Mouse (Mus musculus) limb, embryonic 10.5 days (tissue): ENCODE results near the gene Plxna4. TPM values are rescaled to one million over a fixed set of nuclear protein-coding genes. Genes with fewer than 3 reads are reported as not detected.
A peak's percentile ranks its signal among the peaks of the same experiment; 100 is the strongest.

ENCODE experiments used
- DNase-seq: peaks from one replicate; pipeline ENCODE4 v3.0.0-alpha.2; 2017; ENCODE audit warnings: low spot score
- H3K27ac ChIP-seq: fragments of 300-500 bp; sonication (generic); 2 replicates; pipeline ENCODE4 v1.5.1; 2016; ENCODE audit warnings: mild to moderate bottlenecking
- H3K27me3 ChIP-seq: fragments of 300-500 bp; sonication (generic); 2 replicates; pipeline ENCODE4 v1.6.1; 2016; ENCODE audit warnings: low read depth, mild to moderate bottlenecking; ENCODE audit not compliant: poor library complexity, severe bottlenecking
- H3K36me3 ChIP-seq: fragments of 300-500 bp; sonication (generic); 2 replicates; pipeline ENCODE4 v1.6.1; 2016; ENCODE audit warnings: mild to moderate bottlenecking, moderate library complexity
- H3K4me1 ChIP-seq: fragments of 300-500 bp; sonication (generic); 2 replicates; pipeline ENCODE4 v1.6.1; 2016
- H3K4me3 ChIP-seq: fragments of 300-500 bp; sonication (generic); 2 replicates; pipeline ENCODE4 v1.5.1; 2016; ENCODE audit warnings: mild to moderate bottlenecking, moderate library complexity
- H3K9me3 ChIP-seq: fragments of 300-500 bp; sonication (generic); replicated peaks from 2 replicates; pipeline ENCODE4 v1.6.1; 2016; ENCODE audit warnings: mild to moderate bottlenecking
- WGBS: fragments of 180-500 bp; shearing (Covaris S2); methylation state at CpG from one replicate; pipeline ENCODE4 v1.1.7; 2016; 5-methylcytosine and 5-hydroxymethylcytosine counted together
- polyA plus RNA-seq: library from polyadenylated mRNA; unstranded; fragments of >200 nt; fragmentation: Nextera tagmentation; extraction: Ambion mirVana; gene quantifications from 2 replicates; pipeline ENCODE4 v1.2.1, GENCODE M21; 2016

Plxna4 gene
- polyA plus RNA-seq, 1 experiment from 2014 or later: 1.9 TPM

DNA sequence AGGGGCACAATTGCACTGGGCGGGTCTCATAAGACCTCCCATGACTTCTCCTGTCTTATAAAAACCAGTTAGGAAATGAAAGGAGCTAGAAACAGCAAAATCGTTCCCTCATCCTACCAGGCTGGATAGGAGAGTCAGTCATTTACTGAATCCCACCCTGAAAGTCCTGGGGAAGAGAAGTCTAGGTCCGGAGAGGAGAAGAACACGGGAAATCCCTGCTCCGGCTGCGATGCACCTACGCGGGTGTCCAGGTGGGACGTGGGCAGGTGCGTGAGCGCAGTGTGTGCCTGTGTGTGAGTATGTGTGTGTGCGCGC is 1.2 kb downstream of the Plxna4 start:
- H3K9me3 ChIP-seq: no peaks in the 10 kb centered on the region
- peak overlapping the region; percentile 85 for H3K4me3 ChIP-seq
- 3% methylated on average over 13 of the region's 13 CpGs for WGBS
- H3K27me3 ChIP-seq: peaks cover 90% of the 10 kb centered on the region
- DNase-seq: peak; percentile 62
- H3K36me3 ChIP-seq: no peaks in the 10 kb centered on the region
- H3K4me1 ChIP-seq: peaks cover 55% of the 10 kb centered on the region
- no peak overlapping the region; the same call in 1 of the 2 replicates for H3K27ac ChIP-seq

DNA sequence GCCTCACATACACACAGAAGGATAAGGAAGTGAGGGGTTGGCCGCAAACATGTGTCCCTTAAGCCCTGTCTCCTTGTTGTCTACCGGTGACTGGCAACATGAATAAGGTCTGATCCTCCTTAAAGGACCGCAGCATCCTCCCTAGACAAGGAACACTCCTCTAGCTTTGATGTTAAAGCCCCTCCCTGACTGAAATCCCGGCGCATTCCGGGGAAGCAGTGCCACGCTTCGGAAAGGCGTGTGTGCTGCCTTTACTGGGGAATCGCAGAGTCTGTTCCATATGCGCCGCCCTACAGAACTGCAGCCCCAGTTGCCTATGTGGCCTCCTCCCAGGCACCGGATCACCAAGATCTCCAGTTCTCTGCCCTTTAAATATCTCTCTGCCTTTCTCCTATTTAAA is 1.6 kb downstream of the Plxna4 start:
- Histone ChIP-seq H3K27me3 (peaks cover 87% of the 10 kb centered on the region), H3K9me3 (no peaks in the 10 kb centered on the region), H3K4me3 (peak overlapping the region; percentile 85), H3K27ac (no peak overlapping the region), H3K36me3 (no peaks in the 10 kb centered on the region), H3K4me1 (peaks cover 55% of the 10 kb centered on the region)
- peak; percentile 53 for DNase-seq
- WGBS: under 1% methylated on average over 13 of the region's 13 CpGs

DNA sequence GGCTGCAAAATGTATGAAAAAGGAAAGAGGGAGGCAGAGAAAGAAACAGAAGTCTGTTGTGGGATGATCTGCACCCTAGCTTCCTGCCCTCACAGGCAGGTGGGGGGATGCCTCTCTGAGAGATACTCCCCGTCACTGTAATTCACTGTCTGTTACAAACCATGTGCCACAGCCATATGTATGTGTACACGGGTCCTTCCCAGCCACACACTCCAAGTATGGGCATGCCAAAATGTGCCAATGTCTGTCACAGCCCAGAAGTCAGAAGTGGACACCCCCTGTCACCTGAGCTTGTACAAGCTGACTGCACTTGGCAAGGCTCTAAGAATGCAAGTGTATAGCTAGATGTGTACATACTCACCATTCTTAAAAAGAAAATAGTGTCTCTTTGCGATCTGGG is 2.8 kb downstream of the Plxna4 start:
- WGBS: 39% methylated on average over 3 of the region's 3 CpGs
- Histone ChIP-seq H3K4me1 (peaks cover 49% of the 10 kb centered on the region), H3K36me3 (no peaks in the 10 kb centered on the region), H3K27me3 (peaks cover 78% of the 10 kb centered on the region), H3K4me3 (no peak overlapping the region), H3K9me3 (no peaks in the 10 kb centered on the region), H3K27ac (no peak overlapping the region)
- no peak for DNase-seq

DNA sequence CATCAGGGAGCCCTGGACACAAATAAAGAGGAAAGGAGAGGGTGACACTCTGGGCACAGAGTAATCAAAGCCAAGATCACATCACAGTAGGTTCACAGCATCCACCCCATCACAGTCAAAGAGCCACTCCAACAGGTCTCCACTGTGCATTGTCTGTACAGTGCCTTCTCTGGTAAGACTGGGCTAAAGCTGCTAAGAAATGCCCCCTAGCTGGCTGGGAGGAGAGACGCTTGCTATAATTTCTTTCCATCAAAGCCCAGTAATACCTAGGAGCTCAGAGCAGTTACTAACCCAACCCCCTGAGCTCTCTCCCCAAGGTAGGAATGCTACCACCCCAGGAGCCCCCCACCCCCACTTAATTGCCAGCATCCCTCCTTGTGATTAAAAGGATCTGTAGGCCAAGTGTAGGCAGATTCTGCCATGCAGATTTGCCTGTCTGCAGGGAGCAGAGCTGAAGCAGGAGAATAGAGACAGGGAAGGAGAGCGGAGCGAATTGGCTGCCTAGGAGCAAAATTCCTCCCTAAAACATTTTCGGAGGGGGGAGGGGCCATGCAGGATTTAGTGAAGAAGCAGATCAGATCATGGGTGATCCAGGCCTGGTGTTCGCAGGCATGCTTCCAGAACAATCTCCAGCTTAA is 3.6 kb downstream of the Plxna4 start:
- WGBS: 14% methylated on average over 5 of the region's 5 CpGs
- H3K27ac ChIP-seq: no peak overlapping the region
- H3K9me3 ChIP-seq: no peaks in the 10 kb centered on the region
- peaks cover 70% of the 10 kb centered on the region for H3K27me3 ChIP-seq
- DNase-seq: no peak
- peak overlapping the region; percentile 23; the same call in 1 of the 2 replicates for H3K4me3 ChIP-seq
- H3K36me3 ChIP-seq: no peaks in the 10 kb centered on the region
- H3K4me1 ChIP-seq: peaks cover 49% of the 10 kb centered on the region

DNA sequence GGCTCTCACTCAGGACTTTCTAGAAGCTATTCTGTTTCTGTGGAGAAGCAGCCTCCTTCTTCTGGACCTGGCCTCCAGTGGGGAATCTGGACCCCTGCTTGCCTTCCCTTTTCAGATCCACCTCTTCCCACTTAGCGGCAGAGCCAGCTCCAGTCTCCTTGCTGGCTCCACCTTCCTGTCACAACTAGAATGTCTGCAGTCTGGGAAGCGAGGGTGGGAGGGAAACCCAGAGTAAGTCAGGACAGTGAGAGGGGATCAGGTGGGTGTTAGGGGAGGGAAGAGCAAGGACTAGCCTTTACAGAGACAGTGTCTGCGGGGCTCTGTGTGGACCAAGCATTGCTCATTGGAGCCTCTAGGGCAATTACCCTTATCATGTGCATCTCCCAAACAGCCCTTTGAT is 4.4 kb downstream of the Plxna4 start:
- 3% methylated on average over 3 of the region's 3 CpGs for WGBS
- Histone ChIP-seq H3K36me3 (no peaks in the 10 kb centered on the region), H3K27ac (no peak overlapping the region), H3K9me3 (no peaks in the 10 kb centered on the region), H3K27me3 (peaks cover 62% of the 10 kb centered on the region), H3K4me3 (no peak overlapping the region), H3K4me1 (peaks cover 48% of the 10 kb centered on the region)
- no peak for DNase-seq

DNA sequence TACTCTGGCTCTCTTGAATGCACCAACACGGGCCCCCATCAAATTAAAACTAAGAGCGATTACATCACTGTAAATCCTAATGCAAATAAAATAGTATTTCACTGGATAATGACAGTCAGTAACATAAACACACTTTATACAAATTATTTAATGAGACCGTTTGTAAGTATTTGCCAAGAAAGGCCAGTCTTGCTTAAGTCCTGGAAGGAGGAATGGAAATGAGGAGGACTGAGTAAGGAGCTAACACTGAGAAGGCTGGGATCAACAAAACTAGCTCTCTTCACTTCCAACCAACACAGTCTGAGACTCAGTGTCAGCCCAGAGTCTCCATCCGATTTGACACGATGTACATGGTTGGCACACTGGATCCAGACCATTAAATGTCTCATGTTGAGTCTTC is 16.5 kb downstream of the Plxna4 start:
- no peaks in the 10 kb centered on the region for H3K36me3 ChIP-seq
- DNase-seq: no peak
- no peak overlapping the region for H3K4me3 ChIP-seq
- H3K9me3 ChIP-seq: no peaks in the 10 kb centered on the region
- WGBS: 91% methylated on average over 5 of the region's 5 CpGs
- no peaks in the 10 kb centered on the region for H3K4me1 ChIP-seq
- no peak overlapping the region for H3K27ac ChIP-seq
- no peaks in the 10 kb centered on the region for H3K27me3 ChIP-seq

DNA sequence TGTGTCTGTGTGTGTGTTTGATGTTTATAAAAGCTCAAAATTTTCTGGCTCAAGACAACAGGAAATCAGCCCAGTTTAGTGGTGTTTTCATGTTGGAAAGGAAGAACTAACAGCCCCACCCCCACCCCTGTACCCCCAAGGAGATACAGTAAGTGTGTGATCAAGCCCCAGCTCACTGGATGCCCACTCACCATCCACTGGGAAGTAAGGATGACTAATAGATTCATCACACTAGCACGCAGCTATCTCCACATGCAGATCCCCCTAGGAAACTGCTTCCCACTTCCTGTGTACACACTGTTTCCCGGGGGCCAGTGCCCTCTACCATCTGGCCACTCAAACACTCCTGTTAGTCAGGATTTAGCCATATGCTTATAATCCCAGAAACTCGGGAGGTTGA is 17.5 kb downstream of the Plxna4 start:
- H3K36me3 ChIP-seq: no peaks in the 10 kb centered on the region
- H3K4me1 ChIP-seq: no peaks in the 10 kb centered on the region
- DNase-seq: no peak
- WGBS: 48% methylated on average over 3 of the region's 3 CpGs
- no peaks in the 10 kb centered on the region for H3K27me3 ChIP-seq
- no peak overlapping the region for H3K27ac ChIP-seq
- H3K9me3 ChIP-seq: no peaks in the 10 kb centered on the region
- no peak overlapping the region for H3K4me3 ChIP-seq

DNA sequence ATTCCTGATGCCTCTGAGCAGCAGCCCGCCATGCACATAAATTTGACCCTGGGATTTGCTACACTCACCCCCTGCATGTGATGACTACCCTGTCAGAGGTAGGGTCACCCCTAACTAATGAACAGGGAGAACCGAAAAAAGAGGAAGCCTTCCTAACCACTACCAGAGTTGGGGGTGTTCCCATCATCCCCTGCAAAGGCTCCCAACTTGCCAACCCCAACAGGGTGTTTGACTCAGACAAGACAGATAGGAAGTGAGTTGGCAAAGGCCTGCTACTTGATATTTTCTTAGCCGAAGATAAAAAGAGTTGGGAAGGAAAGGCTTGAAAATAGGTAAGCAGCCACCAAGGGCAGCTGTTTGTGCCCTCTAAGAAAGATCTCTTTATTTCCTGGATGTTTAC is 18.1 kb downstream of the Plxna4 start:
- Histone ChIP-seq H3K27ac (no peak overlapping the region), H3K27me3 (no peaks in the 10 kb centered on the region), H3K4me1 (no peaks in the 10 kb centered on the region), H3K9me3 (no peaks in the 10 kb centered on the region), H3K4me3 (no peak overlapping the region), H3K36me3 (no peaks in the 10 kb centered on the region)
- 73% methylated on average over 3 of the region's 3 CpGs for WGBS
- DNase-seq: no peak

DNA sequence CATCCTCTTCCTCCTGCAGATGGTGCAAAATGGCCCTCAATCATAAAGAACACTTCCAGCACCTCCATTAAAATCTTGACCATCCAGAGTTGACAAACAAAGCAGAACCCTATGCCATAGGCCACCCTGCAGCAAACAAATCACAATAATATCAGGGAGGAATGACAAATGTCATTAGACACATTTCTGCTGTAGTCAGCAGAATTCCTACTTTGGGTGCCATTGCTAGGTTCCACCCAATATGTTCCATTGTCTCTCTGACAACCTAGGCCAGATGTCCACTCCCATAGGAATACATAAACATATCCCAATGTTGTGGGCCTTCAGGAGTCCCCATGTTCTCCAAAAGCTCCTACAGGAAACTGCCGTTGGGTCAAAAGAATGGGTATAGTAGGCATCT is 41.1 kb downstream of the Plxna4 start:
- Histone ChIP-seq H3K9me3 (no peaks in the 10 kb centered on the region), H3K27ac (no peak overlapping the region), H3K27me3 (no peaks in the 10 kb centered on the region), H3K36me3 (no peaks in the 10 kb centered on the region), H3K4me1 (peaks cover 10% of the 10 kb centered on the region; the same call in 1 of the 2 replicates), H3K4me3 (no peak overlapping the region)
- WGBS: 80% methylated on average over 1 of the region's 1 CpGs
- no peak for DNase-seq

DNA sequence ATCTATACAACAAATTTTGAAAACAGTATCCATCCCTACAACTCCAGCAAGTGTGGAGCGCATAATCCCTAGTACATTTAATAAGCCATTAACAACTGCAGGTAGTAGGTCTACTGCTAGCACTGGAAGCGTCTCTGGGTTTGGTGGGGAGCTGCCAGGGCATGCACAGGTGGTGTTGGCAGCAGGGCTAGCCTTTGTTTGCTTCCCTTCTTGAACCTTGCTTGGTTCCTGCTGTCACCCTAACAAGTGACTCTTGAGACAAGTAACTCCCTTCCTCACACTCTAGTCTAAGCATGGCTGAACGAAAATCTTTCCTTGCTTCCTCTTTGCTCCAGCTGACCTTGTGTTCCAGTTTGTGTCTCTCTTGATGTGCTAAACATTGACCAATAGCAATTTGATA is 44.0 kb downstream of the Plxna4 start:
- Histone ChIP-seq H3K27me3 (no peaks in the 10 kb centered on the region), H3K4me3 (no peak overlapping the region), H3K9me3 (no peaks in the 10 kb centered on the region), H3K4me1 (peaks cover 10% of the 10 kb centered on the region; the same call in 1 of the 2 replicates), H3K36me3 (no peaks in the 10 kb centered on the region), H3K27ac (no peak overlapping the region)
- 90% methylated on average over 3 of the region's 3 CpGs for WGBS
- DNase-seq: no peak

DNA sequence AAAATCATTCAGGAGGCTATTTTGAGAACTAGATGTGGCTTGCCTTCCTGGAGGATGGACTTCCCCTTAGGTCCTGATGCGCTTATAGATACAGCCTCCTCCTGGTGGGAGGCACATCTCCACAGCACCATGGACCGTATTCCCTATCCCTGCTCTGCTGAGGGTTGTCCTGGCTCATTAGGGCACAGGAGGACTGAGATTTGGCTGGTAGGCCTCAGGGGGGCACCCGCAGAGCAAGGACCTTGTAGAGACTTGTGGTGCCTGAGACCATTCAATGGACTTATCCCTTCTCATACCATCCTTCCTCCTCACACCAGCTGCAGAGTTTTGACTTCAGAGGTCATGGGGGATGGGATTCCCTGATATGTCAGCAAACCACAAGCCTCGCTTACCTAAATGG is 47.8 kb downstream of the Plxna4 start:
- no peaks in the 10 kb centered on the region for H3K27me3 ChIP-seq
- 92% methylated on average over 4 of the region's 4 CpGs for WGBS
- H3K36me3 ChIP-seq: no peaks in the 10 kb centered on the region
- no peak overlapping the region for H3K27ac ChIP-seq
- H3K4me3 ChIP-seq: no peak overlapping the region
- no peak for DNase-seq
- no peaks in the 10 kb centered on the region for H3K9me3 ChIP-seq
- no peaks in the 10 kb centered on the region for H3K4me1 ChIP-seq

DNA sequence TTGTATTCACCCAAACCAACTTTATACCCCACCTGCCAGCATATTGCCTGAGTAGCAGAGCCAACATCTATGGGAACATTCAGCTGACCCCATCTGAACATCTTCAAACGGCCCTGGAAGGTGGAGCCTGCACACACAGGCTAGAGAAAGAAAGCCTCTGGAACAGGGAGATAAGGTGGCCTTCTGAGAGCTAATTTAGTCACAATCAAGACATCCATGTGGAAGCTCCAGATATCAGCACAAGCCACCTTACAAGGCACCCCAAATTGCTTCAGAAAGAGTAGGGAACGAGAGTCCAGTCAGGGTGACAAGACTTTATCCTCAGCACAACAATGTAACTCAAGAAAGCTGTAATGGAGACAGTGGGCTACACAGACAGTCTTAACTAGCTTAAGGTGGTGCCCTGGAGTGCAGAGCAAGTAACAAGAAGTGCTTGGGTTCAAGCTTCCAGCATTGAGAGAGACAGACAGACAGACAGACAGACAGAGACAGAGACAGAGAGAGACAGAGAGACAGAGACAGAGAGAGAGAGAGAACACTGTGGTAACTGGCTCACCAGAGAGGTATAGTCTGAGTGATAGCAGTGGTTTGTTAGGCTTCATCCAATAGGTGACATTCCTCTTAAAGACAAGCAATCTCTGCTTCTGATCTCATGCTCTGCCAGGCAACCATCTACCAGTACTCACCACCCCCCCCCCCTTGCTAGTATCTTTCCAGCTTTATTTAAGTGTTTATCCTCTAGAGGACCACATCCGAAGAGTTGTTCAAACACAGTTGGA is 53.8 kb downstream of the Plxna4 start:
- no peak overlapping the region for H3K27ac ChIP-seq

DNA sequence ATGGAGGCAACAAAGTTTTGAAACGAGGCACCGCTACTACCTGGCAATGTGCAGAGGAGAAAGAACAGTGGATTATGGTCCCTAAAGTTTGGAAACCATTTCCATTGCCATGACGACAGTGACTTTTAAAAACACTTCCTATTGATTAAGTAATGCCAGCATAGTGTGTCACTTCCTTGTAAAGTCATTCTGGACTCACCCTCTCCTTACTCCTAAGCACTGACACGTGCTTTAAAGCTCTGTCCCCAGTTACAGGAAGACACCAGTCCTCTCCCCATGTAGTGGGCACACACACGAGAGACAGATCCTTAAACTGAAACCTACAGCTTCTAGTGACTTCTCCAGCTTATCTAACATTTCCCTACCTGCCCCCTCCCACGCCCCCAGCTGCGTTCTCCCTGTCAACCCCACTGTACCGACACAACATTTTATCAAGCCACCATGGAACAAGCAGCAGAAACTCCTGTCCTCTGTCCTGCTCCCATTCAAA is 59.9 kb downstream of the Plxna4 start:
- Histone ChIP-seq H3K27ac (no peak overlapping the region), H3K4me1 (peaks cover 8% of the 10 kb centered on the region; the same call in 1 of the 2 replicates), H3K9me3 (no peaks in the 10 kb centered on the region), H3K4me3 (no peak overlapping the region), H3K36me3 (no peaks in the 10 kb centered on the region), H3K27me3 (no peaks in the 10 kb centered on the region)
- 82% methylated on average over 8 of the region's 8 CpGs for WGBS
- no peak for DNase-seq

More for the DNA sequence above, 53.8 kb downstream of the Plxna4 start:
- Histone ChIP-seq H3K36me3 (no peaks in the 10 kb centered on the region), H3K27me3 (no peaks in the 10 kb centered on the region), H3K4me3 (no peak overlapping the region), H3K9me3 (no peaks in the 10 kb centered on the region), H3K4me1 (no peaks in the 10 kb centered on the region)
- WGBS: 77% methylated on average over 3 of the region's 3 CpGs
- DNase-seq: no peak
